In genomic region chr4:59197078-59197424, GRCm38 (mm10) we compare ENCODE assay signal across 11 mouse cellular contexts. TPM values are rescaled to one million over a fixed set of nuclear protein-coding genes. Genes with fewer than 3 reads are reported as not detected.
A peak's percentile ranks its signal among the peaks of the same experiment; 100 is the strongest.
DNase-seq lines count a peak whose midpoint lies in the region; ATAC-seq and TF ChIP-seq lines count a peak whose summit lies in the region.
"Had no signal": no experiment of that assay in that cellular context is flagged by ENCODE, and none has a peak within 500 bp of the region (broad histone marks: within the 10 kb centered on the region; RNA-seq: fewer than 3 reads in every experiment).

No protein-coding gene starts in this region.

- no peaks in the 10 kb centered on the region for H3K36me3 ChIP-seq in heart, postnatal 0 days (replicated peaks; ENCODE audit: control insufficient read depth, insufficient read depth, low read length)
- H3K36me3 ChIP-seq in embryonic facial prominence, embryonic 11.5 days (replicated peaks; ENCODE audit: control insufficient read depth, insufficient read depth, low read depth, low read length), result no peaks in the 10 kb centered on the region
- no peaks in the 10 kb centered on the region for H3K36me3 ChIP-seq in liver, embryonic 14.5 days (replicated peaks; ENCODE audit: control insufficient read depth, insufficient read depth, low read depth)

- no peak overlapping the region for H3K4me2 ChIP-seq in heart, postnatal 0 days (ENCODE audit: low read depth, low read length)
- H3K4me2 ChIP-seq in embryonic facial prominence, embryonic 11.5 days (ENCODE audit: low read depth, low read length), result no peak overlapping the region
- H3K4me2 ChIP-seq in liver, embryonic 14.5 days (ENCODE audit: low read depth), result peak overlapping the region; percentile 79
- H3K4me2 ChIP-seq: hindbrain, embryonic 14.5 days had no signal

- no peak for DNase-seq in heart, postnatal 0 days (ENCODE audit: low spot score)
- no peak for DNase-seq in heart, adult 8-10 months (ENCODE audit: low spot score)
- peak; percentile 4 for DNase-seq in A20 (ENCODE audit: low read depth, low spot score)
- no peak for DNase-seq in embryonic facial prominence, embryonic 11.5 days (ENCODE audit: low spot score)
- no peak for DNase-seq in liver, embryonic 14.5 days (ENCODE audit: low read depth in 3 of 3, low spot score in 3 of 3)
- DNase-seq in right cerebral cortex, postnatal 10 days (ENCODE audit: low spot score in 2 of 2), result no peak
- DNase-seq in left cerebral cortex, postnatal 10 days (ENCODE audit: extremely low spot score in 1 of 2, low spot score in 2 of 2), result no peak
- DNase-seq: cerebellum, adult 9-10 months; layer of hippocampus, postnatal 36 days had no signal

- ATAC-seq in heart, postnatal 0 days (ENCODE audit: insufficient read depth, low read depth), result no peak
- ATAC-seq in embryonic facial prominence, embryonic 11.5 days (replicated peaks; ENCODE audit: insufficient number of reproducible peaks, low FRiP score, low TSS enrichment, low read depth), result no peak
- no peak; the same call in 1 of the 2 replicates for ATAC-seq in liver, embryonic 14.5 days (ENCODE audit: insufficient read depth)
- ATAC-seq in monocyte, adult 5-6 weeks (replicated peaks; ENCODE audit: insufficient number of reproducible peaks, low FRiP score, low TSS enrichment, poor library complexity, severe bottlenecking), result no peak

- 45% methylated on average over 6 of the region's 6 CpGs for WGBS in heart, postnatal 0 days
- WGBS in embryonic facial prominence, embryonic 11.5 days, result 46% methylated on average over 6 of the region's 6 CpGs
- WGBS in liver, embryonic 14.5 days (ENCODE audit: insufficient replicate concordance), result 29% methylated on average over 6 of the region's 6 CpGs

- H3K4me3 ChIP-seq in heart, postnatal 0 days (ENCODE audit: low read depth, low read length), result no peak overlapping the region
- no peak overlapping the region for H3K4me3 ChIP-seq in embryonic facial prominence, embryonic 11.5 days (ENCODE audit: low read depth, low read length)
- H3K4me3 ChIP-seq in liver, embryonic 14.5 days (ENCODE audit: insufficient read depth in 1 of 2, low read depth in 2 of 2, low read length in 2 of 2), result peak overlapping the region in 1 of 2 experiments; percentile 40; a peak in 2 of 4 replicates

- intact Hi-C loops in left cerebral cortex, postnatal 10 days (cut with DNase I), result no loop called here

- H3K4me1 ChIP-seq in heart, postnatal 0 days (ENCODE audit: control insufficient read depth, insufficient read depth), result peaks cover 37% of the 10 kb centered on the region
- no peaks in the 10 kb centered on the region; the same call in 1 of the 2 replicates for H3K4me1 ChIP-seq in embryonic facial prominence, embryonic 11.5 days (ENCODE audit: control insufficient read depth, insufficient read depth, low read length)
- H3K4me1 ChIP-seq in liver, embryonic 14.5 days (replicated peaks; ENCODE audit: control insufficient read depth in 2 of 2, insufficient read depth in 2 of 2, low read length in 1 of 2), result peaks cover 63 to 66% of the 10 kb centered on the region in 2 experiments

- H3K9me3 ChIP-seq in heart, postnatal 0 days (replicated peaks; ENCODE audit: control insufficient read depth, low read length), result no peaks in the 10 kb centered on the region
- H3K9me3 ChIP-seq in embryonic facial prominence, embryonic 11.5 days (replicated peaks; ENCODE audit: control insufficient read depth, low read length), result no peaks in the 10 kb centered on the region
- H3K9me3 ChIP-seq in liver, embryonic 14.5 days (ENCODE audit: control insufficient read depth, low read length), result no peaks in the 10 kb centered on the region

- no peak overlapping the region for H3K9ac ChIP-seq in heart, postnatal 0 days (replicated peaks; ENCODE audit: low read depth, low read length)
- H3K9ac ChIP-seq in embryonic facial prominence, embryonic 11.5 days (replicated peaks; ENCODE audit: low read length), result no peak overlapping the region
- H3K9ac ChIP-seq in liver, embryonic 14.5 days (replicated peaks), result peak overlapping the region; percentile 63
- H3K9ac ChIP-seq: hindbrain, embryonic 14.5 days had no signal

- no peak for TF ChIP-seq EP300 in heart, postnatal 0 days (IDR thresholded peaks at IDR 0.05; ENCODE audit: low read depth)
- no peak for TF ChIP-seq EP300 in liver, embryonic 14.5 days (IDR thresholded peaks at IDR 0.05; ENCODE audit: low read depth)

- TF ChIP-seq CTCF in heart, postnatal 0 days (IDR thresholded peaks at IDR 0.05; ENCODE audit: low read depth), result no peak
- no peak for TF ChIP-seq CTCF in liver, embryonic 14.5 days (IDR thresholded peaks at IDR 0.05; ENCODE audit: low read depth)

- H3K27ac ChIP-seq in heart, postnatal 0 days (ENCODE audit: low read depth), result peak overlapping the region; percentile 43; the same call in 1 of the 2 replicates
- H3K27ac ChIP-seq in embryonic facial prominence, embryonic 11.5 days (replicated peaks; ENCODE audit: low read depth, low read length), result 0 out of 2 replicates have a peak overlapping the region, but pooled peaks have one; percentile 9
- peak overlapping the region; percentile 85 for H3K27ac ChIP-seq in liver, embryonic 14.5 days
- H3K27ac ChIP-seq: hindbrain, embryonic 14.5 days had no signal

- H3K27me3 ChIP-seq in heart, postnatal 0 days (ENCODE audit: control insufficient read depth, insufficient read depth, low read length), result no peaks in the 10 kb centered on the region
- no peaks in the 10 kb centered on the region for H3K27me3 ChIP-seq in embryonic facial prominence, embryonic 11.5 days (ENCODE audit: control insufficient read depth, insufficient read depth, low read length)
- no peaks in the 10 kb centered on the region for H3K27me3 ChIP-seq in liver, embryonic 14.5 days (ENCODE audit: control insufficient read depth, insufficient read depth, low read length)

RNA-seq across cellular contexts. Expression of gene Ugcg, which starts 8.0 kb away (rescaled TPM):
- 19.2 and 35.3 TPM in 2 replicates for total RNA-seq in heart, postnatal 0 days (2014; rRNA removed; ENCODE audit: low replicate concordance)
- 6.2 TPM in 2 replicates for polyA plus RNA-seq in heart, postnatal 0 days (2015; fragmentation: Nextera tagmentation; extraction: Ambion mirVana)
- 10 to 100 TPM; 11.7 to 14.2 (median 13.5) TPM for total RNA-seq in heart, adult 8-10 months (2022)
- 11.5 and 11.8 TPM in 2 replicates for polyA plus RNA-seq in embryonic facial prominence, embryonic 11.5 days (2014; fragmentation: Nextera tagmentation; extraction: Ambion mirVana)
- 19.3 and 21.7 TPM in 2 replicates for polyA plus RNA-seq in liver, embryonic 14.5 days (2012; rRNA removed)
- 7.5 and 9.9 TPM in 2 replicates for polyA plus RNA-seq in liver, embryonic 14.5 days (2014; fragmentation: Nextera tagmentation; extraction: Ambion mirVana)
- total RNA-seq in monocyte, adult 5-6 weeks (2017), result 254 to 534 TPM (median 259 TPM) in 3 replicates
- 100 to 1,000 TPM; 102 to 104 TPM for total RNA-seq in left cerebral cortex, postnatal 10 days (2021)

RNA-seq across cellular contexts. Expression of gene AI481877, which starts 58.3 kb away (rescaled TPM):
- not detected in 2 replicates for total RNA-seq in heart, postnatal 0 days (2014; rRNA removed; ENCODE audit: low replicate concordance)
- not detected in 2 replicates for polyA plus RNA-seq in heart, postnatal 0 days (2015; fragmentation: Nextera tagmentation; extraction: Ambion mirVana)
- not detected for total RNA-seq in heart, adult 8-10 months (2022)
- not detected in 2 replicates for polyA plus RNA-seq in embryonic facial prominence, embryonic 11.5 days (2014; fragmentation: Nextera tagmentation; extraction: Ambion mirVana)
- not detected in 2 replicates for polyA plus RNA-seq in liver, embryonic 14.5 days (2012; rRNA removed)
- not detected in 2 replicates for polyA plus RNA-seq in liver, embryonic 14.5 days (2014; fragmentation: Nextera tagmentation; extraction: Ambion mirVana)
- total RNA-seq in monocyte, adult 5-6 weeks (2017), result 0.43 TPM in 1 of 3 replicates, not detected in the others
- not detected for total RNA-seq in left cerebral cortex, postnatal 10 days (2021)
- total RNA-seq: layer of hippocampus, postnatal 36 days had no signal
- polyA plus RNA-seq: hindbrain, embryonic 14.5 days had no signal

Comparison
In these comparisons a context has a peak if more than half of its experiments do, and no peak if none do; other contexts are left out.
1. H3K27ac ChIP-seq: peak in every context shown above with its lines; median percentile 85 in liver, embryonic 14.5 days; 43 in heart, postnatal 0 days; 9 in embryonic facial prominence, embryonic 11.5 days.